In the genomic region with DNA sequence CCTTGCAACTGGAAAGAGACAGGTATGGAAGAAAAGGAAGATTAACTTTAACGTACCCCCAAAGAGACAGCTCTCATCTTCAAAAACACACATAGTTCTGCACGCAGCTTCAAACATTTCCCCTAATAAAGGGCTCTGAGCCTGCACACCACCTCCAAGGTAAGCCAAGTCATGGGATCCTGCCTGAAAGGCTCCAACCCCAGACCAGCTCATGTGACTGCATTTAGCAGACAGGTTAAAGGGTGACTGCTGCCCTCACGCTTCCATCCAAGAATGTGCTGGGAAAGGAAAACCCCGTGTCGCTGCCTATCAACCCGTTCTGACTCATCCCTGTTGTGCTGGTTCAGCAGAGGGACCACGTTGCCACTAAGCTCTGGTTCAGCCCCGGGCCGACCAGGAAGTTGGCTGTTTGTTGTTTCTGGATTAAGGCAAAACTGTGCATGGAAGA, we compare ENCODE assay signal across 7 mouse cellular contexts. TPM values are rescaled to one million over a fixed set of nuclear protein-coding genes. Genes with fewer than 3 reads are reported as not detected.
DNase-seq lines count a peak whose midpoint lies in the region; ATAC-seq and TF ChIP-seq lines count a peak whose summit lies in the region.

No protein-coding gene starts in this region.

- H3K27ac ChIP-seq in embryonic facial prominence, embryonic 10.5 days (replicated peaks): peak overlapping the region; percentile 97
- peak overlapping the region; percentile 100 for H3K27ac ChIP-seq in heart, embryonic 12.5 days (ENCODE audit: poor library complexity, severe bottlenecking)
- H3K27ac ChIP-seq in kidney, embryonic 15.5 days: peak overlapping the region; percentile 98
- peak overlapping the region; percentile 100 for H3K27ac ChIP-seq in lung, embryonic 14.5 days (ENCODE audit: low read depth)

- no peak for TF ChIP-seq CTCF in E14TG2a.4 (conservative IDR thresholded peaks at IDR 0.05; ENCODE audit: low read length)
- no peak for TF ChIP-seq CTCF in lung, embryonic 14.5 days (IDR thresholded peaks at IDR 0.05; ENCODE audit: low read depth)

- no peak for ATAC-seq in heart, embryonic 12.5 days (ENCODE audit: insufficient number of reproducible peaks, low FRiP score)
- no peak for ATAC-seq in kidney, embryonic 15.5 days (replicated peaks; ENCODE audit: low FRiP score)
- no peak for ATAC-seq in lung, embryonic 14.5 days (ENCODE audit: insufficient read depth)

- peak overlapping the region; percentile 100 for H3K9ac ChIP-seq in heart, embryonic 12.5 days
- H3K9ac ChIP-seq in kidney, embryonic 15.5 days: peak overlapping the region; percentile 85
- H3K9ac ChIP-seq in lung, embryonic 14.5 days: peak overlapping the region; percentile 100

- peaks cover 68% of the 10 kb centered on the region for H3K4me1 ChIP-seq in E14TG2a.4 (replicated peaks; ENCODE audit: low read depth, low read length)
- peaks cover 87% of the 10 kb centered on the region for H3K4me1 ChIP-seq in embryonic facial prominence, embryonic 10.5 days
- peaks cover 32% of the 10 kb centered on the region for H3K4me1 ChIP-seq in heart, embryonic 12.5 days (replicated peaks)
- peaks cover 53% of the 10 kb centered on the region for H3K4me1 ChIP-seq in kidney, embryonic 15.5 days
- H3K4me1 ChIP-seq in lung, embryonic 14.5 days (ENCODE audit: insufficient read depth): peaks cover 33% of the 10 kb centered on the region

- H3K27me3 ChIP-seq in E14TG2a.4 (ENCODE audit: insufficient read depth, low read length): peaks cover 7% of the 10 kb centered on the region; the same call in 1 of the 2 replicates
- H3K27me3 ChIP-seq in embryonic facial prominence, embryonic 10.5 days (replicated peaks; ENCODE audit: low read depth, poor library complexity, severe bottlenecking): peaks cover 4% of the 10 kb centered on the region
- no peaks in the 10 kb centered on the region for H3K27me3 ChIP-seq in heart, embryonic 12.5 days (replicated peaks)
- H3K27me3 ChIP-seq in kidney, embryonic 15.5 days: no peaks in the 10 kb centered on the region
- H3K27me3 ChIP-seq in lung, embryonic 14.5 days (ENCODE audit: insufficient read depth, low read length): no peaks in the 10 kb centered on the region

- WGBS in embryonic facial prominence, embryonic 10.5 days: 1% methylated on average over 9 of the region's 9 CpGs
- WGBS in heart, embryonic 12.5 days: 0% methylated on average over 9 of the region's 9 CpGs
- 1% methylated on average over 9 of the region's 9 CpGs for WGBS in kidney, embryonic 15.5 days
- 0% methylated on average over 9 of the region's 9 CpGs for WGBS in lung, embryonic 14.5 days

- peak; percentile 64 for DNase-seq in ZHBTc4 (ENCODE audit: low read depth, low spot score)
- DNase-seq in embryonic facial prominence, embryonic 10.5 days (ENCODE audit: low spot score): peak; percentile 69
- DNase-seq in lung, embryonic 14.5 days: peak; percentile 66
- DNase-seq in skeletal muscle tissue, adult 2 months (ENCODE audit: low read depth, low spot score): peak; percentile 89

- peaks cover 45% of the 10 kb centered on the region for H3K36me3 ChIP-seq in E14TG2a.4 (ENCODE audit: insufficient read depth, low read length)
- H3K36me3 ChIP-seq in embryonic facial prominence, embryonic 10.5 days (replicated peaks): peaks cover 35% of the 10 kb centered on the region
- H3K36me3 ChIP-seq in heart, embryonic 12.5 days: peaks cover 34% of the 10 kb centered on the region
- H3K36me3 ChIP-seq in kidney, embryonic 15.5 days: peaks cover 35% of the 10 kb centered on the region
- peaks cover 55% of the 10 kb centered on the region for H3K36me3 ChIP-seq in lung, embryonic 14.5 days (ENCODE audit: insufficient read depth)

- H3K4me2 ChIP-seq in heart, embryonic 12.5 days: peak overlapping the region; percentile 97
- peak overlapping the region; percentile 91 for H3K4me2 ChIP-seq in kidney, embryonic 15.5 days
- H3K4me2 ChIP-seq in lung, embryonic 14.5 days: peak overlapping the region; percentile 99

- peak overlapping the region; percentile 93 for H3K4me3 ChIP-seq in E14TG2a.4 (replicated peaks; ENCODE audit: low read length)
- H3K4me3 ChIP-seq in embryonic facial prominence, embryonic 10.5 days: peak overlapping the region; percentile 99
- peak overlapping the region; percentile 97 for H3K4me3 ChIP-seq in heart, embryonic 12.5 days
- H3K4me3 ChIP-seq in kidney, embryonic 15.5 days (replicated peaks): peak overlapping the region; percentile 71
- H3K4me3 ChIP-seq in lung, embryonic 14.5 days (ENCODE audit: low read depth, low read length): peak overlapping the region; percentile 100

- H3K9me3 ChIP-seq in E14TG2a.4 (ENCODE audit: low read length): no peaks in the 10 kb centered on the region
- no peaks in the 10 kb centered on the region for H3K9me3 ChIP-seq in embryonic facial prominence, embryonic 10.5 days
- H3K9me3 ChIP-seq in heart, embryonic 12.5 days (replicated peaks): no peaks in the 10 kb centered on the region
- no peaks in the 10 kb centered on the region for H3K9me3 ChIP-seq in kidney, embryonic 15.5 days (replicated peaks)
- H3K9me3 ChIP-seq in lung, embryonic 14.5 days (ENCODE audit: low read depth, low read length): no peaks in the 10 kb centered on the region

RNA-seq across cellular contexts. Expression of a gene that starts 1.9 kb away (rescaled TPM):
- 4.5 and 5.4 TPM in 2 replicates for polyA plus RNA-seq in embryonic facial prominence, embryonic 10.5 days (2016; fragmentation: Nextera tagmentation; extraction: Ambion mirVana)
- polyA plus RNA-seq in heart, embryonic 12.5 days (2016; fragmentation: Nextera tagmentation; extraction: Ambion mirVana): 8.9 and 9.7 TPM in 2 replicates
- 12.3 and 13.3 TPM in 2 replicates for polyA plus RNA-seq in kidney, embryonic 15.5 days (2015; fragmentation: Nextera tagmentation; extraction: Ambion mirVana)
- 8.9 and 9.3 TPM in 2 replicates for polyA plus RNA-seq in lung, embryonic 14.5 days (2014; fragmentation: Nextera tagmentation; extraction: Ambion mirVana)
